Mouse (Mus musculus): Measurements from ENCODE around the gene Pik3r1. TPM values are rescaled to one million over a fixed set of nuclear protein-coding genes. Genes with fewer than 3 reads are reported as not detected.

Pik3r1 gene
- polyA plus RNA-seq, 1 experiment from 2014 or later: 24.8 TPM

- Histone ChIP-seq H3K4me2 (ENCODE audit: low read depth, low read length) (no peak overlapping the region), H3K27me3 (replicated peaks; ENCODE audit: control insufficient read depth, insufficient read depth, low read length) (no peaks in the 10 kb centered on the region), H3K4me1 (ENCODE audit: control insufficient read depth, insufficient read depth, low read length) (no peaks in the 10 kb centered on the region), H3K9me3 (ENCODE audit: control insufficient read depth, low read length) (no peaks in the 10 kb centered on the region), H3K27ac (ENCODE audit: low read length) (no peak overlapping the region), H3K36me3 (ENCODE audit: control insufficient read depth, insufficient read depth, low read length) (no peaks in the 10 kb centered on the region), H3K9ac (ENCODE audit: low read depth, low read length) (no peak overlapping the region), H3K4me3 (ENCODE audit: low read length) (no peak overlapping the region)
- ATAC-seq: no peak
- WGBS: 93% methylated on average over 1 of the region's 1 CpGs
Measured at GRCm38 (mm10) chr13:101662900-101663299, 105.1 kb downstream of the Pik3r1 start.

DNA sequence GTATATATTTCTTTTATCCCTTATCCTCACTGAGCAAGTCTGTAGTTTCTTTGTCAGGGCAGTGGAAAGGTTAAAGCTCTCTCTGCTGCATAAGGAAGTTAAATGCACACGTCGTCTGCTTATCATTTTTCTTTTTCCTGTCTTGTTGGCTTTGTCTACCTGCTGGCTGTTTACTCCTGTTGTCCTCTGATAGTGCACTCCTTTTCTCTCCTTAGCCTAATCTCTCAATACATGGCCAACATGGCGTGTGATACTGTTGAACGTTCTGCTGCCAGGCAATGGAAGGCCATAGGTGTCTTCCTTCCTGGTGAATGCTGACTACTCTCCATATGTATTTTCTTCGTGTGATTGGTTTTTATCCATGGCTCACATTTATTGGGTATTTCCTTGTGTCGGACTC, 106.5 kb downstream of the Pik3r1 start:
- no peaks in the 10 kb centered on the region for H3K27me3 ChIP-seq (replicated peaks; ENCODE audit: control insufficient read depth, insufficient read depth, low read length)
- H3K4me2 ChIP-seq (ENCODE audit: low read depth, low read length): no peak overlapping the region
- ATAC-seq: no peak

GRCm38 (mm10) chr13:101660187-101660586, 107.8 kb downstream of the Pik3r1 start:
- no peaks in the 10 kb centered on the region for H3K27me3 ChIP-seq (replicated peaks; ENCODE audit: control insufficient read depth, insufficient read depth, low read length)
- H3K27ac ChIP-seq (ENCODE audit: low read length): no peak overlapping the region
- no peak overlapping the region for H3K4me3 ChIP-seq (ENCODE audit: low read length)

More for the DNA sequence above, 106.5 kb downstream of the Pik3r1 start:
- Histone ChIP-seq H3K9me3 (ENCODE audit: control insufficient read depth, low read length) (no peaks in the 10 kb centered on the region), H3K4me3 (ENCODE audit: low read length) (no peak overlapping the region), H3K36me3 (ENCODE audit: control insufficient read depth, insufficient read depth, low read length) (no peaks in the 10 kb centered on the region), H3K9ac (ENCODE audit: low read depth, low read length) (no peak overlapping the region), H3K4me1 (ENCODE audit: control insufficient read depth, insufficient read depth, low read length) (no peaks in the 10 kb centered on the region), H3K27ac (ENCODE audit: low read length) (no peak overlapping the region)
- WGBS: 78% methylated on average over 6 of the region's 6 CpGs

DNA sequence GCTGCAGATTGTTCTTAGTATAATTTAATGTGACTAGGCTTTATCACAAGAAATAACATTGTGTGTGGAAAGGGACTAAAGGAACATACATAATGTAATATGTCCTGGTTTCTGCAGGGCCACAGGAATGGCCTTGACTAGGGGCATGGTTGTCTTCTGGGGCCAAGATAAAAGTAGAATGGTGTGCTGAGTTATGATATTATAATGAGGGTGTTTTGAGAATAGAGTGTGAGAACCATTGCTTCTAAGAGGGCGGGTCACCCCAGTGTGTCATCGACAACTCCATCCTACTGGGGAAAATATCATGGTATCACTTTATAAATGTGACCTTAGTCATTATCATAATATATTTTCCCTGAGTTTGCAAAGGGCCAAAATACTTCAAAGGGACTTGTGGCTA, 115.9 kb downstream of the Pik3r1 start:
- no peak for ATAC-seq
- Histone ChIP-seq H3K36me3 (ENCODE audit: control insufficient read depth, insufficient read depth, low read length) (no peaks in the 10 kb centered on the region), H3K9me3 (ENCODE audit: control insufficient read depth, low read length) (no peaks in the 10 kb centered on the region), H3K4me2 (ENCODE audit: low read depth, low read length) (no peak overlapping the region), H3K4me3 (ENCODE audit: low read length) (no peak overlapping the region), H3K27ac (ENCODE audit: low read length) (no peak overlapping the region), H3K27me3 (replicated peaks; ENCODE audit: control insufficient read depth, insufficient read depth, low read length) (no peaks in the 10 kb centered on the region), H3K4me1 (ENCODE audit: control insufficient read depth, insufficient read depth, low read length) (no peaks in the 10 kb centered on the region), H3K9ac (ENCODE audit: low read depth, low read length) (no peak overlapping the region)
- 98% methylated on average over 2 of the region's 2 CpGs for WGBS

More at GRCm38 (mm10) chr13:101660187-101660586, 107.8 kb downstream of the Pik3r1 start:
- WGBS: 96% methylated on average over 2 of the region's 2 CpGs
- ATAC-seq: no peak
- no peak overlapping the region for H3K9ac ChIP-seq (ENCODE audit: low read depth, low read length)
- no peaks in the 10 kb centered on the region for H3K9me3 ChIP-seq (ENCODE audit: control insufficient read depth, low read length)
- H3K36me3 ChIP-seq (ENCODE audit: control insufficient read depth, insufficient read depth, low read length): no peaks in the 10 kb centered on the region
- no peaks in the 10 kb centered on the region for H3K4me1 ChIP-seq (ENCODE audit: control insufficient read depth, insufficient read depth, low read length)
- H3K4me2 ChIP-seq (ENCODE audit: low read depth, low read length): no peak overlapping the region

- no peaks in the 10 kb centered on the region for H3K4me1 ChIP-seq (ENCODE audit: control insufficient read depth, insufficient read depth, low read length)
- no peaks in the 10 kb centered on the region for H3K27me3 ChIP-seq (replicated peaks; ENCODE audit: control insufficient read depth, insufficient read depth, low read length)
- no peaks in the 10 kb centered on the region for H3K9me3 ChIP-seq (ENCODE audit: control insufficient read depth, low read length)
- no peak overlapping the region for H3K9ac ChIP-seq (ENCODE audit: low read depth, low read length)
- H3K4me3 ChIP-seq (ENCODE audit: low read length): no peak overlapping the region
- no peak overlapping the region for H3K27ac ChIP-seq (ENCODE audit: low read length)
- no peaks in the 10 kb centered on the region for H3K36me3 ChIP-seq (ENCODE audit: control insufficient read depth, insufficient read depth, low read length)
- WGBS: 75% methylated on average over 2 of the region's 2 CpGs
- no peak for ATAC-seq
- no peak overlapping the region for H3K4me2 ChIP-seq (ENCODE audit: low read depth, low read length)
Measured at GRCm38 (mm10) chr13:101641632-101642031, 126.4 kb downstream of the Pik3r1 start.

GRCm38 (mm10) chr13:101635837-101636236, 132.2 kb downstream of the Pik3r1 start:
- H3K9me3 ChIP-seq (ENCODE audit: control insufficient read depth, low read length): no peaks in the 10 kb centered on the region
- no peak overlapping the region for H3K4me2 ChIP-seq (ENCODE audit: low read depth, low read length)
- H3K4me3 ChIP-seq (ENCODE audit: low read length): no peak overlapping the region
- H3K27me3 ChIP-seq (replicated peaks; ENCODE audit: control insufficient read depth, insufficient read depth, low read length): no peaks in the 10 kb centered on the region
- H3K9ac ChIP-seq (ENCODE audit: low read depth, low read length): no peak overlapping the region
- ATAC-seq: no peak
- H3K27ac ChIP-seq (ENCODE audit: low read length): no peak overlapping the region
- 41% methylated on average over 1 of the region's 1 CpGs for WGBS
- no peaks in the 10 kb centered on the region for H3K4me1 ChIP-seq (ENCODE audit: control insufficient read depth, insufficient read depth, low read length)
- H3K36me3 ChIP-seq (ENCODE audit: control insufficient read depth, insufficient read depth, low read length): no peaks in the 10 kb centered on the region

GRCm38 (mm10) chr13:101634420-101634819, 133.6 kb downstream of the Pik3r1 start:
- Histone ChIP-seq H3K27me3 (replicated peaks; ENCODE audit: control insufficient read depth, insufficient read depth, low read length) (no peaks in the 10 kb centered on the region), H3K4me2 (ENCODE audit: low read depth, low read length) (no peak overlapping the region), H3K9me3 (ENCODE audit: control insufficient read depth, low read length) (no peaks in the 10 kb centered on the region), H3K36me3 (ENCODE audit: control insufficient read depth, insufficient read depth, low read length) (no peaks in the 10 kb centered on the region), H3K4me1 (ENCODE audit: control insufficient read depth, insufficient read depth, low read length) (no peaks in the 10 kb centered on the region), H3K9ac (ENCODE audit: low read depth, low read length) (no peak overlapping the region), H3K4me3 (ENCODE audit: low read length) (no peak overlapping the region), H3K27ac (ENCODE audit: low read length) (no peak overlapping the region)
- no peak for ATAC-seq

DNA sequence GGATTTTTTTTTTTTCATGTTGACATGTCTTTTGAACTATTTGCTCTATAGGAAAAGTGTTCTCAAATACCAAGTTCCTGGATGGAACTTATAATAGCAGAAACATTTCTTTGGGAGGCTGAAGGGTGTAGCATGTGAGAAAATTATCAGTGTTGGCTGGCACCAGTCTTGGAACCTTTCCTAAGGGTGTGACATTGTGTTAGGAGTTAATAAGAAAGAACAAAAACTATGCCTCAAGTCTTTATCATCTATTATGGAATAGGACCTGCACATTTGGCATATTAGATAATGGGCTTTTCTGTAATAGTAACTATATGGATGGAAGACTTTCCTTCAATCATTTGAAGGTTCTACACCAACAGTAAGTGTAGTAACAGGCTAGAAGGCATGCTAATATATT, 134.4 kb downstream of the Pik3r1 start:
- no peaks in the 10 kb centered on the region for H3K27me3 ChIP-seq (replicated peaks; ENCODE audit: control insufficient read depth, insufficient read depth, low read length)
- H3K27ac ChIP-seq (ENCODE audit: low read length): no peak overlapping the region
- H3K4me1 ChIP-seq (ENCODE audit: control insufficient read depth, insufficient read depth, low read length): no peaks in the 10 kb centered on the region
- no peak overlapping the region for H3K9ac ChIP-seq (ENCODE audit: low read depth, low read length)
- no peaks in the 10 kb centered on the region for H3K36me3 ChIP-seq (ENCODE audit: control insufficient read depth, insufficient read depth, low read length)
- ATAC-seq: no peak
- H3K4me3 ChIP-seq (ENCODE audit: low read length): no peak overlapping the region
- H3K9me3 ChIP-seq (ENCODE audit: control insufficient read depth, low read length): no peaks in the 10 kb centered on the region
- no peak overlapping the region for H3K4me2 ChIP-seq (ENCODE audit: low read depth, low read length)

- ATAC-seq: no peak
- H3K27ac ChIP-seq (ENCODE audit: low read length): no peak overlapping the region
- WGBS: 59% methylated on average over 4 of the region's 4 CpGs
- H3K4me3 ChIP-seq (ENCODE audit: low read length): no peak overlapping the region
- H3K36me3 ChIP-seq (ENCODE audit: control insufficient read depth, insufficient read depth, low read length): no peaks in the 10 kb centered on the region
- no peaks in the 10 kb centered on the region for H3K9me3 ChIP-seq (ENCODE audit: control insufficient read depth, low read length)
- no peak overlapping the region for H3K4me2 ChIP-seq (ENCODE audit: low read depth, low read length)
- no peaks in the 10 kb centered on the region for H3K27me3 ChIP-seq (replicated peaks; ENCODE audit: control insufficient read depth, insufficient read depth, low read length)
- no peak overlapping the region for H3K9ac ChIP-seq (ENCODE audit: low read depth, low read length)
- no peaks in the 10 kb centered on the region for H3K4me1 ChIP-seq (ENCODE audit: control insufficient read depth, insufficient read depth, low read length)
Measured at GRCm38 (mm10) chr13:101632771-101633170, 135.2 kb downstream of the Pik3r1 start.

DNA sequence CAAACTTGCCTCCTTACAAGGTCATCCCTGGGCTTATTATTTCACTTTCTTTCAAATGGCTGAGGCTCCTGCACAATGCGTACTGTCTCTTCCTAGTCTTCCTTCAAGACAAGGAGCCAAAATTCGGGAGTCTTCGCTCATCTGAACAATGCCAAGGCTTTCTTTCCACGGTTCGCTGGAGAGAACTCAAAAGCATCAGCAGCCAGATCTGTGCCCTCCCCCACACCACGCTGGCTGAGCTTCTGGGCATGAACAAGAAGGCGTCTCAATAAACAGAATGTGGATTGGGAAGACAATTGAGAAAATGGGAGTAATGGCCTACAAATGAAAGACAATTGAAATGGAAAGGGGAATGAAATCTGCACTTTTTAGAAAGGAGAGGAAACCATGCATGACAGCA, 136.5 kb downstream of the Pik3r1 start:
- Histone ChIP-seq H3K9ac (ENCODE audit: low read depth, low read length) (no peak overlapping the region), H3K4me2 (ENCODE audit: low read depth, low read length) (no peak overlapping the region), H3K9me3 (ENCODE audit: control insufficient read depth, low read length) (no peaks in the 10 kb centered on the region), H3K27me3 (replicated peaks; ENCODE audit: control insufficient read depth, insufficient read depth, low read length) (no peaks in the 10 kb centered on the region), H3K4me3 (ENCODE audit: low read length) (no peak overlapping the region), H3K4me1 (ENCODE audit: control insufficient read depth, insufficient read depth, low read length) (no peaks in the 10 kb centered on the region), H3K36me3 (ENCODE audit: control insufficient read depth, insufficient read depth, low read length) (no peaks in the 10 kb centered on the region), H3K27ac (ENCODE audit: low read length) (no peak overlapping the region)
- whole genome bisulfite sequencing: 79% methylated on average over 7 of the region's 7 CpGs
- ATAC-seq: no peak

Data from intestine, embryonic 16.5 days (tissue).